Mouse (Mus musculus): ENCODE data around the gene Trim28. TPM values are rescaled to one million over a fixed set of nuclear protein-coding genes. Genes with fewer than 3 reads are reported as not detected.

Gene Trim28
- polyA plus RNA-seq, 1 experiment from 2014 or later: 321 TPM

DNA sequence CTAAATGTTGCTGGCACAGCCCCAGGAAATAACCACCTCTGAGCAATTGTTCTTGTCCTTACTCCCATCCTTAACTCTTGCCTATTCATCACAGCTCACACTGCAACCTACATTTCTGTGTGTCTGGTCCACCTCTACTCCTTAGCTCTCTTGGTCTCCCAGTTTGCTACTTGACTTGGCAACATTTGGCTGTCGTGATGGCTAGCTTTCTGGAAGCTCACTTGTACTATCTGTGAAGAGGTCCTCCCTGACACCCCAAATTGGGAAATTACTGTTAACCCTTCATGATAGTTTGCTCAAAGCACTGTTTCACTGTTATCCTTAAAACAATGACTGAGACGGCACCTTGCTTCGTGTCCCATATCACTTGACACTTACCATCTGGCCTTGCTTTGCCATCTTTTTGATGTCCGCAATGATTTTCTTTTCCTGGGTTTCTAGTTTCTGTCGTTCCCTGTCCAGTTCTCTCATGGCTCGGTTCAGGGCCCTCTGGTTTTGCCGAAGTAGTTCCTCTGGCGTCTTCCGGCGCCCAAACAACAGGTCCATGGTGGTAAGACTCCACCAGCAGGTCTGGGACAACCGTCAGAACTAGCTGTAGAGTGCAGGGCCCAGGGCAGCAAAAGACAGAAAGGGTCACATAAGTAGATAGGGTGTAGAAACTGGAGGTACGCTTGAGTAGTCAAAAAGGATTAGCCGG, 34.7 kb downstream of the Trim28 start:
- Histone ChIP-seq H3K9me3 (ENCODE audit: control insufficient read depth, low read length) (no peaks in the 10 kb centered on the region), H3K27me3 (replicated peaks; ENCODE audit: control insufficient read depth, insufficient read depth, low read length) (no peaks in the 10 kb centered on the region), H3K9ac (ENCODE audit: low read depth, low read length) (peak overlapping the region; percentile 78), H3K4me1 (ENCODE audit: control insufficient read depth, insufficient read depth, low read length) (peaks cover 18% of the 10 kb centered on the region), H3K27ac (replicated peaks; ENCODE audit: low read depth, low read length) (peak overlapping the region; percentile 93), H3K4me2 (ENCODE audit: low read depth, low read length) (peak overlapping the region; percentile 93), H3K36me3 (ENCODE audit: control insufficient read depth, insufficient read depth, low read length) (peaks cover 60% of the 10 kb centered on the region), H3K4me3 (ENCODE audit: low read depth, low read length) (peak overlapping the region; percentile 54)
- DNase-seq (ENCODE audit: low spot score): no peak
- 41% methylated on average over 13 of the region's 13 CpGs for WGBS
- no peak for ATAC-seq (ENCODE audit: low read depth)

- peaks cover 52% of the 10 kb centered on the region for H3K36me3 ChIP-seq (ENCODE audit: control insufficient read depth, insufficient read depth, low read length)
- H3K9me3 ChIP-seq (ENCODE audit: control insufficient read depth, low read length): no peaks in the 10 kb centered on the region
- H3K9ac ChIP-seq (ENCODE audit: low read depth, low read length): peak within 1 kb of the TSS; percentile 78
- DNase-seq (ENCODE audit: low spot score) (peak; percentile 98), ATAC-seq (ENCODE audit: low read depth) (peak; percentile 84)
- peak within 1 kb of the TSS; percentile 54 for H3K4me3 ChIP-seq (ENCODE audit: low read depth, low read length)
- H3K27ac ChIP-seq (replicated peaks; ENCODE audit: low read depth, low read length): peak within 1 kb of the TSS; percentile 93
- peaks cover 26% of the 10 kb centered on the region for H3K4me1 ChIP-seq (ENCODE audit: control insufficient read depth, insufficient read depth, low read length)
- no peaks in the 10 kb centered on the region for H3K27me3 ChIP-seq (replicated peaks; ENCODE audit: control insufficient read depth, insufficient read depth, low read length)
- peak within 1 kb of the TSS; percentile 93 for H3K4me2 ChIP-seq (ENCODE audit: low read depth, low read length)
- WGBS: under 1% methylated on average over 32 of the region's 45 CpGs
Measured at GRCm38 (mm10) chr7:13034148-13034977, 35.4 kb downstream of the Trim28 start, which contains the start of gene Chmp2a. Gene Chmp2a (minus strand): TSS chr7:13034807.

- Histone ChIP-seq H3K9me3 (ENCODE audit: control insufficient read depth, low read length) (no peaks in the 10 kb centered on the region), H3K4me3 (ENCODE audit: low read depth, low read length) (peak overlapping the region; percentile 54; the same call in 1 of the 2 replicates), H3K4me1 (ENCODE audit: control insufficient read depth, insufficient read depth, low read length) (peaks cover 26% of the 10 kb centered on the region), H3K4me2 (ENCODE audit: low read depth, low read length) (peak overlapping the region; percentile 93), H3K36me3 (ENCODE audit: control insufficient read depth, insufficient read depth, low read length) (peaks cover 42% of the 10 kb centered on the region), H3K27ac (replicated peaks; ENCODE audit: low read depth, low read length) (peak overlapping the region; percentile 93; the same call in 1 of the 2 replicates), H3K9ac (ENCODE audit: low read depth, low read length) (no peak overlapping the region), H3K27me3 (replicated peaks; ENCODE audit: control insufficient read depth, insufficient read depth, low read length) (no peaks in the 10 kb centered on the region)
- DNase-seq (ENCODE audit: low spot score): no peak
- no peak for ATAC-seq (ENCODE audit: low read depth)
- 84% methylated on average over 17 of the region's 17 CpGs for WGBS
Measured at GRCm38 (mm10) chr7:13035211-13035855, 36.4 kb downstream of the Trim28 start.

- Histone ChIP-seq H3K4me2 (ENCODE audit: low read depth, low read length) (peak overlapping the region; percentile 90), H3K36me3 (ENCODE audit: control insufficient read depth, insufficient read depth, low read length) (peaks cover 28% of the 10 kb centered on the region), H3K9ac (ENCODE audit: low read depth, low read length) (peak overlapping the region; percentile 98), H3K9me3 (ENCODE audit: control insufficient read depth, low read length) (no peaks in the 10 kb centered on the region), H3K27ac (replicated peaks; ENCODE audit: low read depth, low read length) (peak overlapping the region; percentile 99), H3K4me3 (ENCODE audit: low read depth, low read length) (peak overlapping the region; percentile 69), H3K4me1 (ENCODE audit: control insufficient read depth, insufficient read depth, low read length) (peaks cover 26% of the 10 kb centered on the region), H3K27me3 (replicated peaks; ENCODE audit: control insufficient read depth, insufficient read depth, low read length) (peaks cover 5% of the 10 kb centered on the region; the same call in 1 of the 2 replicates)
- 39% methylated on average over 4 of the region's 4 CpGs for WGBS
- DNase-seq (ENCODE audit: low spot score) (no peak), ATAC-seq (ENCODE audit: low read depth) (no peak)
Measured at GRCm38 (mm10) chr7:13036806-13037205, 37.9 kb downstream of the Trim28 start.

- WGBS: 0% methylated on average over 29 of the region's 33 CpGs
- ATAC-seq (ENCODE audit: low read depth) (no peak), DNase-seq (ENCODE audit: low spot score) (no peak)
- Histone ChIP-seq H3K9me3 (ENCODE audit: control insufficient read depth, low read length) (no peaks in the 10 kb centered on the region), H3K4me1 (ENCODE audit: control insufficient read depth, insufficient read depth, low read length) (peaks cover 26% of the 10 kb centered on the region), H3K27me3 (replicated peaks; ENCODE audit: control insufficient read depth, insufficient read depth, low read length) (peaks cover 11% of the 10 kb centered on the region), H3K27ac (replicated peaks; ENCODE audit: low read depth, low read length) (peak overlapping the region; percentile 99), H3K36me3 (ENCODE audit: control insufficient read depth, insufficient read depth, low read length) (peaks cover 22% of the 10 kb centered on the region), H3K4me2 (ENCODE audit: low read depth, low read length) (peak overlapping the region; percentile 90), H3K9ac (ENCODE audit: low read depth, low read length) (peak overlapping the region; percentile 98), H3K4me3 (ENCODE audit: low read depth, low read length) (peak overlapping the region; percentile 69)
Measured at GRCm38 (mm10) chr7:13037366-13037765, 38.5 kb downstream of the Trim28 start.

- peak; percentile 99 for DNase-seq (ENCODE audit: low spot score)
- 0% methylated on average over 39 of the region's 65 CpGs for WGBS
- Histone ChIP-seq H3K27ac (replicated peaks; ENCODE audit: low read depth, low read length) (peak within 1 kb of the TSS; percentile 99), H3K4me3 (ENCODE audit: low read depth, low read length) (peak within 1 kb of the TSS; percentile 69), H3K9me3 (ENCODE audit: control insufficient read depth, low read length) (no peaks in the 10 kb centered on the region), H3K4me2 (ENCODE audit: low read depth, low read length) (peak within 1 kb of the TSS; percentile 90), H3K4me1 (ENCODE audit: control insufficient read depth, insufficient read depth, low read length) (peaks cover 26% of the 10 kb centered on the region), H3K9ac (ENCODE audit: low read depth, low read length) (peak within 1 kb of the TSS; percentile 98), H3K27me3 (replicated peaks; ENCODE audit: control insufficient read depth, insufficient read depth, low read length) (peaks cover 18% of the 10 kb centered on the region), H3K36me3 (ENCODE audit: control insufficient read depth, insufficient read depth, low read length) (peaks cover 17% of the 10 kb centered on the region)
- ATAC-seq (ENCODE audit: low read depth): peak; percentile 91
Measured at GRCm38 (mm10) chr7:13037901-13038555, 39.1 kb downstream of the Trim28 start, which contains the start of gene Ube2m. Gene Ube2m (minus strand): TSS chr7:13038275.

- WGBS: 23% methylated on average over 15 of the region's 15 CpGs
Measured at GRCm38 (mm10) chr7:13038621-13039169, 39.8 kb downstream of the Trim28 start.

More at GRCm38 (mm10) chr7:13038621-13039169, 39.8 kb downstream of the Trim28 start:
- Histone ChIP-seq H3K36me3 (ENCODE audit: control insufficient read depth, insufficient read depth, low read length) (peaks cover 17% of the 10 kb centered on the region), H3K9ac (ENCODE audit: low read depth, low read length) (peak overlapping the region; percentile 98), H3K4me3 (ENCODE audit: low read depth, low read length) (peak overlapping the region; percentile 69), H3K27me3 (replicated peaks; ENCODE audit: control insufficient read depth, insufficient read depth, low read length) (peaks cover 24% of the 10 kb centered on the region), H3K9me3 (ENCODE audit: control insufficient read depth, low read length) (no peaks in the 10 kb centered on the region), H3K4me1 (ENCODE audit: control insufficient read depth, insufficient read depth, low read length) (peaks cover 23% of the 10 kb centered on the region), H3K4me2 (ENCODE audit: low read depth, low read length) (peak overlapping the region; percentile 90), H3K27ac (replicated peaks; ENCODE audit: low read depth, low read length) (peak overlapping the region; percentile 99)
- ATAC-seq (ENCODE audit: low read depth) (no peak), DNase-seq (ENCODE audit: low spot score) (peak; percentile 47)

Measured in embryonic facial prominence, embryonic 14.5 days (tissue).